Mouse (Mus musculus): ENCODE data around the gene Als2.

GRCm38 (mm10) chr1:59253301-59253909 is 16.4 kb upstream of the Als2 start:
- no peak for TF ChIP-seq CTCF (IDR thresholded peaks at IDR 0.05; ENCODE audit: extremely low read depth, insufficient read depth, low read length)
- no peak for TF ChIP-seq POLR2A (IDR thresholded peaks at IDR 0.05; ENCODE audit: extremely low read depth, insufficient read depth, low read length)

All from cortical plate, adult 2 months (tissue).